Mouse (Mus musculus): ENCODE data around the gene Ift57. TPM values are rescaled to one million over a fixed set of nuclear protein-coding genes. Genes with fewer than 3 reads are reported as not detected.

Gene Ift57
- total and polyA plus RNA-seq, 3 experiments: 13.3 to 28.8 (median 21.3) TPM

GRCm38 (mm10) chr16:49725446-49725845, 26.4 kb downstream of the Ift57 start:
- no peak overlapping the region for H3K27ac ChIP-seq (ENCODE audit: insufficient read depth, low read depth)

GRCm38 (mm10) chr16:49726216-49726615, 27.2 kb downstream of the Ift57 start:
- DNase-seq (ENCODE audit: extremely low read depth): no peak
- no peak overlapping the region for H3K27ac ChIP-seq (ENCODE audit: insufficient read depth, low read depth)
- TF ChIP-seq ETS1 (conservative IDR thresholded peaks at IDR 0.05; ENCODE audit: low read depth, low read length) (no peak), CHD1 (IDR thresholded peaks at IDR 0.05; ENCODE audit: low read depth, low read length) (no peak), USF2 (conservative IDR thresholded peaks at IDR 0.05; ENCODE audit: low read depth, low read length) (no peak), NELFE (IDR thresholded peaks at IDR 0.05; ENCODE audit: low read depth, low read length) (no peak), RCOR1 (conservative IDR thresholded peaks at IDR 0.05; ENCODE audit: low read depth, low read length) (no peak), ZKSCAN1 (IDR thresholded peaks at IDR 0.05; ENCODE audit: borderline replicate concordance, low read depth, low read length) (no peak), UBTF (IDR thresholded peaks at IDR 0.05; ENCODE audit: low read depth, low read length) (no peak), CHD2 (IDR thresholded peaks at IDR 0.05; ENCODE audit: low read length) (no peak), NRF1 (IDR thresholded peaks at IDR 0.05; ENCODE audit: low read depth, low read length) (no peak), USF1 (IDR thresholded peaks at IDR 0.05; ENCODE audit: low read depth, low read length) (no peak), E2F4 (IDR thresholded peaks at IDR 0.05; ENCODE audit: insufficient replicate concordance, low read depth, low read length) (no peak), PAX5 (IDR thresholded peaks at IDR 0.05; ENCODE audit: low read length) (no peak), TBP (conservative IDR thresholded peaks at IDR 0.05; ENCODE audit: low read depth, low read length) (no peak), MAFK (IDR thresholded peaks at IDR 0.05; ENCODE audit: insufficient replicate concordance, low read length) (no peak), MYC (IDR thresholded peaks at IDR 0.05; ENCODE audit: low read depth, low read length) (no peak)

More at GRCm38 (mm10) chr16:49725446-49725845, 26.4 kb downstream of the Ift57 start:
- in situ Hi-C loops (cut with MboI; ENCODE audit: low pct_ligation_motif_present, low pct_unique_long_range_greater_than_20kb, low sequenced_read_pairs) (no loop called here), dilution Hi-C loops (cut with MboI; ENCODE audit: extremely low pct_ligation_motif_present, extremely low pct_unique_long_range_greater_than_20kb, low sequenced_read_pairs) (no loop called here)
- Histone ChIP-seq H3K79me2 (replicated peaks; ENCODE audit: control insufficient read depth, extremely low read depth, insufficient read depth, poor library complexity, severe bottlenecking) (no peaks in the 10 kb centered on the region), H3K4me2 (ENCODE audit: insufficient read depth, low read depth, poor library complexity, severe bottlenecking) (no peak overlapping the region), H3K9me3 (replicated peaks; ENCODE audit: low read length) (no peaks in the 10 kb centered on the region), H3K9ac (ENCODE audit: insufficient read depth, low read depth) (no peak overlapping the region), H3K4me1 (ENCODE audit: control insufficient read depth in 1 of 2, insufficient read depth in 2 of 2) (peaks cover 4 to 35% of the 10 kb centered on the region in 2 experiments; a peak in 3 of 4 replicates), H3K27me3 (replicated peaks) (no peaks in the 10 kb centered on the region), H3K36me3 (replicated peaks in 1 of 2; ENCODE audit: control insufficient read depth in 1 of 2, insufficient read depth in 1 of 2, low read length in 1 of 2) (peaks cover 0 to 11% of the 10 kb centered on the region in 2 experiments), H3K4me3 (replicated peaks in 1 of 3; ENCODE audit: low read depth in 2 of 3, low read length in 2 of 3, poor library complexity in 1 of 3) (no peak overlapping the region)
- TF ChIP-seq SIN3A (IDR thresholded peaks at IDR 0.05; ENCODE audit: low read length): no peak
- TF ChIP-seq RAD21 (IDR thresholded peaks at IDR 0.05; ENCODE audit: low read depth, low read length): no peak
- DNase-seq (ENCODE audit: extremely low read depth): no peak

More at GRCm38 (mm10) chr16:49726216-49726615, 27.2 kb downstream of the Ift57 start:
- Histone ChIP-seq H3K4me1 (ENCODE audit: control insufficient read depth in 1 of 2, insufficient read depth in 2 of 2) (peaks cover 4 to 33% of the 10 kb centered on the region in 2 experiments; a peak in 3 of 4 replicates), H3K27me3 (replicated peaks) (no peaks in the 10 kb centered on the region), H3K9me3 (replicated peaks; ENCODE audit: low read length) (no peaks in the 10 kb centered on the region), H3K4me3 (replicated peaks in 1 of 3; ENCODE audit: low read depth in 2 of 3, low read length in 2 of 3, poor library complexity in 1 of 3) (no peak overlapping the region), H3K4me2 (ENCODE audit: insufficient read depth, low read depth, poor library complexity, severe bottlenecking) (no peak overlapping the region), H3K79me2 (replicated peaks; ENCODE audit: control insufficient read depth, extremely low read depth, insufficient read depth, poor library complexity, severe bottlenecking) (no peaks in the 10 kb centered on the region), H3K9ac (ENCODE audit: insufficient read depth, low read depth) (no peak overlapping the region), H3K36me3 (replicated peaks in 1 of 2; ENCODE audit: control insufficient read depth in 1 of 2, insufficient read depth in 1 of 2, low read length in 1 of 2) (peaks cover 0 to 11% of the 10 kb centered on the region in 2 experiments)
- in situ Hi-C loops (cut with MboI; ENCODE audit: low pct_ligation_motif_present, low pct_unique_long_range_greater_than_20kb, low sequenced_read_pairs) (no loop called here), dilution Hi-C loops (cut with MboI; ENCODE audit: extremely low pct_ligation_motif_present, extremely low pct_unique_long_range_greater_than_20kb, low sequenced_read_pairs) (no loop called here)

All from CH12.LX (cell line).